Mouse (Mus musculus) liver, adult 2 months (tissue): ENCODE data around the gene Polr2h. TPM values are rescaled to one million over a fixed set of nuclear protein-coding genes. Genes with fewer than 3 reads are reported as not detected.
A peak's percentile ranks its signal among the peaks of the same experiment; 100 is the strongest.

ENCODE experiments used
- DNase-seq: peaks from one replicate; pipeline ENCODE4 v3.0.0-alpha.2; 2011; ENCODE audit warnings: low read depth, low spot score; ENCODE audit errors: extremely low read depth
- H3K27ac ChIP-seq: fragments of 200-500 bp; replicated peaks from 2 replicates; pipeline ENCODE4 v1.5.1; 2012; ENCODE audit warnings: low read depth, mild to moderate bottlenecking, control low read depth, inconsistent platforms, low read length; ENCODE audit not compliant: insufficient read depth
- H3K27me3 ChIP-seq: fragments of 200-500 bp; 2 replicates; pipeline ENCODE4 v1.6.1; 2012; ENCODE audit warnings: mild to moderate bottlenecking, moderate library complexity, low read length, inconsistent platforms; ENCODE audit not compliant: control insufficient read depth, insufficient read depth
- H3K36me3 ChIP-seq: fragments of 200-500 bp; 2 replicates; pipeline ENCODE4 v1.6.1; 2012; ENCODE audit warnings: low read length, inconsistent platforms; ENCODE audit not compliant: control insufficient read depth, insufficient read depth
- H3K4me1 ChIP-seq: fragments of 200-500 bp; 2 replicates; pipeline ENCODE4 v1.6.1; 2011; ENCODE audit warnings: low read length; ENCODE audit not compliant: control insufficient read depth, insufficient read depth
- H3K4me3 ChIP-seq: fragments of 200-500 bp; 2 replicates; pipeline ENCODE4 v1.5.1; 2011; ENCODE audit warnings: low read depth, mild to moderate bottlenecking, control low read depth, low read length, moderate library complexity; ENCODE audit not compliant: insufficient read depth
- H3K79me2 ChIP-seq: fragments of 200-500 bp; 2 replicates; pipeline ENCODE4 v1.6.1; 2012; ENCODE audit warnings: inconsistent platforms, mild to moderate bottlenecking, low read length, moderate library complexity; ENCODE audit not compliant: control insufficient read depth, insufficient read depth
- H3K9ac ChIP-seq: fragments of 200-500 bp; 2 replicates; pipeline ENCODE4 v1.6.1; 2012; ENCODE audit warnings: low read depth, mild to moderate bottlenecking, control low read depth, inconsistent platforms, low read length
- CTCF ChIP-seq: fragments of 200-500 bp; IDR thresholded peaks from 2 replicates; pipeline ENCODE4 v1.5.1; 2011; ENCODE audit warnings: low read depth, low read length, control low read depth
- POLR2A ChIP-seq: fragments of 200-500 bp; IDR thresholded peaks from 2 replicates; pipeline ENCODE4 v1.6.1; 2011; ENCODE audit warnings: low read length, control low read depth; ENCODE audit not compliant: insufficient read depth; ENCODE audit errors: extremely low read depth
- WGBS: fragments of 180-500 bp; shearing (Covaris S2); methylation state at CpG from one replicate; pipeline ENCODE4 v1.1.7; 2018; 5-methylcytosine and 5-hydroxymethylcytosine counted together
- polyA plus RNA-seq: library from polyadenylated mRNA; depleted of rRNA; stranded (reverse); fragments of >200 nt; gene quantifications from 2 replicates; pipeline ENCODE4 v1.2.3, GENCODE M21; 2012
- total RNA-seq: library from RNA; depleted of rRNA; stranded (reverse); fragments of >200 nt; gene quantifications from 2 replicates; pipeline ENCODE4 v1.2.3, GENCODE M21; 2014

Polr2h gene
- total and polyA plus RNA-seq, 2 experiments, result 9.5 to 19.2 TPM

DNA sequence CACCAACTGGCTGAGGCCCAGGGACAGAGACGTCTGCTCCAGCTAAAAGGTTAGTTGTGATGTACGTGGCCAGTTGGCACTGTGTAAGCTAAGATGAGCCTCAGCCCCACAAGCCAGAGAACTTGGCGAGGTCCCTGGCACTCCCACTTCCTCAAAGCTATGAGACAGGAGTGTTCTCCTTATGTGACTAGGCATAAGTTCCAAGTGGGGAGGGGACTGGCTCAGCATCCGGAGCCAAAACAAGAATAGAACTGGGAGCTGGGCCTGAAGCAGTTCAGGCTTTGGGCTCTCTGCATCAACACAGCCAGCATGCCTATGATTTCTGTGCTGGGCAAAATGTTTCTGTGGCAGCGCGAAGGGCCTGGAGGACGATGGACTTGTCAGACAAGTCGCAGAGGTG lies 22.7 kb upstream of the Polr2h start:
- Histone ChIP-seq H3K27ac (no peak overlapping the region), H3K36me3 (peaks cover 15% of the 10 kb centered on the region), H3K4me3 (no peak overlapping the region), H3K4me1 (peaks cover 4% of the 10 kb centered on the region; the same call in 1 of the 2 replicates), H3K9ac (no peak overlapping the region), H3K27me3 (no peaks in the 10 kb centered on the region), H3K79me2 (no peaks in the 10 kb centered on the region)
- TF ChIP-seq POLR2A (no peak), CTCF (no peak)
- WGBS, result 81% methylated on average over 8 of the region's 8 CpGs
- DNase-seq, result no peak

DNA sequence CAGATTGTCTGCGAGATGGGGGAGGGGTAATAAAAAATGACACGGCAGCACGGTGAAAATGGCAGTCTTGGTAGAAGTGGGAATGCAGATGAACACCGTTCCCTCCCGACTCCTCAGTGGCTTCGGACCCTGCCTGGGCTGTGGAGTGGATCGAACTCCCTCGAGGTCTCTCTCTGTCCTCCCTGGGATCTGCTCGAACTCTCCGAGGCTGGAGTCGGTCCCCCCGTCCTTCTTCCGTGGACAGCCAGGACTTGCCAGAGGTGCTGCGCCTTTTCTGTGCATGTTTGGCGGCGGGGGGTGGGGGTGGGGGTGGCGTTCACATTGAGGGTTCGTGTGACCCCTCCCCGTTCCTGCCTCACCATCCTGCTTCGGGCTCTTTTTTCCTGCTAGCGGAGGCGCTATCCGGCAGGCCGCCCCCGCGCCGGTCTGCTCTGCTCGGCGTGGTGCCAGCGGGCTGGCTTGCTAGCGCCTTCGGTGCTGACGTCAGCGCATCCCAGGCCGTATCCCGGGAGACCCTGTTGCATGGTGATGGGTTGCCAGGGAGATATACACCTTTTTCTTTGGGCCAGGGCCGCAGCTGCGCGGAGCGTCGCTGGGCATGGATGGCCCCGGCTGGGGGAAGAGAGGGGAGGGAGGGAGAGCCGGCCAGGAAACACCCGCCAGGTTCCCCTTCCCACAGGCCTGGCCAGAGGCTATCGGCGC lies 21.7 kb upstream of the Polr2h start:
- Histone ChIP-seq H3K36me3 (peaks cover 5% of the 10 kb centered on the region), H3K4me1 (peaks cover 4% of the 10 kb centered on the region; the same call in 1 of the 2 replicates), H3K79me2 (no peaks in the 10 kb centered on the region), H3K4me3 (peak overlapping the region; percentile 18; the same call in 1 of the 2 replicates), H3K27ac (no peak overlapping the region), H3K27me3 (no peaks in the 10 kb centered on the region), H3K9ac (no peak overlapping the region; the same call in 1 of the 2 replicates)
- 12% methylated on average over 46 of the region's 46 CpGs for WGBS
- no peak for DNase-seq
- TF ChIP-seq POLR2A, result no peak
- no peak for TF ChIP-seq CTCF

DNA sequence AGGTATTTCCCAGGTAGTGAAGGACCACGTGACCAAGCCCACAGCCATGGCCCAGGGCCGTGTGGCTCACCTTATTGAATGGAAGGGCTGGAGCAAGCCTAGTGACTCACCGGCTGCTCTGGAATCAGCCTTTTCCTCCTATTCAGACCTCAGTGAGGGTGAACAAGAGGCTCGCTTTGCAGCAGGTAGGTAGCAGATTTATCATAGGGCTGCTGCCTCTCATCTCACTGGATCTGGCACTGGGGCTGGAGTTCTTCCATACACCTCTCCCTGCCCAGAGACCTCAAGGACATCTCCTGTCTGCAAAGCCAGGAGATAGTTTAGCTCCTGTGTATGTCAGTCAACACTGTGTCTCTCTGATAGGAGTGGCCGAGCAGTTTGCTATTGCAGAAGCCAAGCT lies 18.2 kb upstream of the Polr2h start:
- no peak overlapping the region for H3K27ac ChIP-seq
- no peaks in the 10 kb centered on the region for H3K27me3 ChIP-seq
- no peak overlapping the region for H3K4me3 ChIP-seq
- peaks cover 4% of the 10 kb centered on the region; the same call in 1 of the 2 replicates for H3K4me1 ChIP-seq
- no peak for DNase-seq
- H3K79me2 ChIP-seq, result no peaks in the 10 kb centered on the region
- H3K9ac ChIP-seq, result no peak overlapping the region
- 88% methylated on average over 5 of the region's 5 CpGs for WGBS
- no peaks in the 10 kb centered on the region for H3K36me3 ChIP-seq
- no peak for TF ChIP-seq CTCF
- no peak for TF ChIP-seq POLR2A

DNA sequence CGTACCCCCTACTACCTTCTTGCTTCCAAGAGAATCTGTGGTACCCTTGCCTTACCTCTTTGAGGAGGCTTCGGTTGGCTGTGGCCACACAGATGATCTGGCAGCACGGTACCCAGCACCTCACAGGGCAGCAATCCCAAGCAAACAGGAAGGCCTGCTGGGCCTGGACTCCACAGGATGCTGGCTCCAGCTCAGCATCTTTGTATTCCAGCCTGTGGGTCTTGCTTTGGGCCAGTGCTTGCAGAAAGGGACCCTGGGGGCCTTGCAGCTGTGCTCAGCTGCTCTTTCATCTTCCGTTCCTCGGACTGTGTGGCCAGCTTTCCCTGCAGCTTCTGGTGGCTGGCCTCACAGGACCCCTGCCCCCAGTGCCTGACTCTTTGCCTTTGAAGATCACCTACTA lies 17.4 kb upstream of the Polr2h start:
- no peak for DNase-seq
- TF ChIP-seq CTCF (no peak), POLR2A (no peak)
- Histone ChIP-seq H3K36me3 (no peaks in the 10 kb centered on the region), H3K27ac (no peak overlapping the region), H3K9ac (no peak overlapping the region), H3K79me2 (no peaks in the 10 kb centered on the region), H3K4me3 (no peak overlapping the region), H3K4me1 (peaks cover 4% of the 10 kb centered on the region; the same call in 1 of the 2 replicates), H3K27me3 (no peaks in the 10 kb centered on the region)
- 69% methylated on average over 5 of the region's 5 CpGs for WGBS

DNA sequence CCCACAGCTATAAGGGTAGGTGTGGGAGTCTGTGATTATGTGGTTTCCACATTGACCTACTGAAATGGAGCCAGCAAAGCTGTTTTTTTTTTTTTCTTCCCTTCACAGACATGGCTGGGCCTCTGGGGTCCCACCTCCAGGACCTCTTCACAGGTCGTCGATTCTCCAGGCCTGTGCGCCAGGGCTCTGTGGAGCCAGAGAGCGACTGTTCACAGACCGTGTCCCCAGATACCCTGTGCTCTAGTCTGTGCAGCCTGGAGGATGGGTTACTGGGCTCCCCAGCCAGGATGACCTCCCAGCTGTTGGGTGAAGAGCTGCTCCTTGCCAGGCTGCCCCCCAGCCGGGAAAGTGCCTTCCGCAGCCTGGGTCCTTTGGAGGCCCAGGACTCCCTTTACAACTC lies 16.1 kb upstream of the Polr2h start:
- no peaks in the 10 kb centered on the region for H3K79me2 ChIP-seq
- H3K4me3 ChIP-seq, result no peak overlapping the region
- H3K27me3 ChIP-seq, result no peaks in the 10 kb centered on the region
- 81% methylated on average over 7 of the region's 7 CpGs for WGBS
- peaks cover 1% of the 10 kb centered on the region; the same call in 1 of the 2 replicates for H3K4me1 ChIP-seq
- no peak overlapping the region for H3K27ac ChIP-seq
- no peak for TF ChIP-seq CTCF
- no peak for TF ChIP-seq POLR2A
- no peak overlapping the region for H3K9ac ChIP-seq
- no peaks in the 10 kb centered on the region for H3K36me3 ChIP-seq
- DNase-seq, result no peak
